Mouse (Mus musculus): ENCODE results near the gene Tshb. TPM values are rescaled to one million over a fixed set of nuclear protein-coding genes. Genes with fewer than 3 reads are reported as not detected.

The Tshb gene
- polyA plus RNA-seq, 1 experiment: not detected

- no peak overlapping the region for H3K4me3 ChIP-seq
- H3ac ChIP-seq (ENCODE audit: control insufficient read depth, insufficient read length): no peak overlapping the region
- no peaks in the 10 kb centered on the region for H3K36me3 ChIP-seq (ENCODE audit: control insufficient read depth, insufficient read depth)
- TF ChIP-seq MYOG (IDR thresholded peaks at IDR 0.05; ENCODE audit: control insufficient read depth in 1 of 3, insufficient read depth in 1 of 3, insufficient read length in 2 of 3, low read depth in 2 of 3): no peak
- H3K4me2 ChIP-seq (ENCODE audit: low read depth): peak overlapping the region; percentile 20
- no peaks in the 10 kb centered on the region for H3K79me2 ChIP-seq (ENCODE audit: control insufficient read depth, insufficient read depth)
- no peaks in the 10 kb centered on the region for H3K27me3 ChIP-seq (ENCODE audit: control insufficient read depth, insufficient read depth, insufficient read length)
Observed at GRCm38 (mm10) chr3:102748038-102748437, 34.5 kb downstream of the Tshb start.

- no peaks in the 10 kb centered on the region for H3K79me2 ChIP-seq (ENCODE audit: control insufficient read depth, insufficient read depth)
- H3K36me3 ChIP-seq (ENCODE audit: control insufficient read depth, insufficient read depth): no peaks in the 10 kb centered on the region
- no peaks in the 10 kb centered on the region for H3K27me3 ChIP-seq (ENCODE audit: control insufficient read depth, insufficient read depth, insufficient read length)
- H3ac ChIP-seq (ENCODE audit: control insufficient read depth, insufficient read length): no peak overlapping the region
- H3K4me3 ChIP-seq: no peak overlapping the region
- peak overlapping the region; percentile 1 for H3K4me2 ChIP-seq (ENCODE audit: low read depth)
- no peak for TF ChIP-seq TCF3 (IDR thresholded peaks at IDR 0.05; ENCODE audit: insufficient read length, low read depth)
- TF ChIP-seq MYOD1 (IDR thresholded peaks at IDR 0.05; ENCODE audit: control insufficient read depth in 1 of 3, insufficient read length in 2 of 3, low read depth in 2 of 3): no peak
- TF ChIP-seq USF1 (IDR thresholded peaks at IDR 0.05; ENCODE audit: low read depth): no peak
- no peak for TF ChIP-seq E2F4 (IDR thresholded peaks at IDR 0.05; ENCODE audit: insufficient read depth)
- TF ChIP-seq TCF12 (IDR thresholded peaks at IDR 0.05; ENCODE audit: insufficient read depth, poor library complexity, severe bottlenecking): no peak
- TF ChIP-seq REST (IDR thresholded peaks at IDR 0.05; ENCODE audit: insufficient read depth, insufficient read length): no peak
- no peak for TF ChIP-seq CEBPB (IDR thresholded peaks at IDR 0.05; ENCODE audit: insufficient read depth, poor library complexity, severe bottlenecking)
- TF ChIP-seq POLR2AphosphoS2 (IDR thresholded peaks at IDR 0.05; ENCODE audit: insufficient read length, low read depth): no peak
- TF ChIP-seq POLR2A (IDR thresholded peaks at IDR 0.05; ENCODE audit: insufficient read length, low read depth): no peak
- no peak for TF ChIP-seq MYOG (IDR thresholded peaks at IDR 0.05; ENCODE audit: control insufficient read depth in 1 of 3, insufficient read depth in 1 of 3, insufficient read length in 2 of 3, low read depth in 2 of 3)
- no peak for TF ChIP-seq SRF (IDR thresholded peaks at IDR 0.05; ENCODE audit: control insufficient read depth, insufficient read length, low read depth)
- no peak for TF ChIP-seq MAX (IDR thresholded peaks at IDR 0.05; ENCODE audit: low read depth)
Observed at GRCm38 (mm10) chr3:102746174-102746573, 36.3 kb downstream of the Tshb start.

GRCm38 (mm10) chr3:102744657-102745056, 37.9 kb downstream of the Tshb start:
- Histone ChIP-seq H3K4me3 (no peak overlapping the region), H3K4me2 (ENCODE audit: low read depth) (no peak overlapping the region), H3K27me3 (ENCODE audit: control insufficient read depth, insufficient read depth, insufficient read length) (no peaks in the 10 kb centered on the region), H3K36me3 (ENCODE audit: control insufficient read depth, insufficient read depth) (no peaks in the 10 kb centered on the region), H3ac (ENCODE audit: control insufficient read depth, insufficient read length) (no peak overlapping the region), H3K79me2 (ENCODE audit: control insufficient read depth, insufficient read depth) (no peaks in the 10 kb centered on the region)
- no peak for TF ChIP-seq MYOG (IDR thresholded peaks at IDR 0.05; ENCODE audit: control insufficient read depth in 1 of 3, insufficient read depth in 1 of 3, insufficient read length in 2 of 3, low read depth in 2 of 3)
- TF ChIP-seq USF1 (IDR thresholded peaks at IDR 0.05; ENCODE audit: low read depth): no peak
- no peak for TF ChIP-seq CEBPB (IDR thresholded peaks at IDR 0.05; ENCODE audit: insufficient read depth, poor library complexity, severe bottlenecking)
- TF ChIP-seq POLR2A (IDR thresholded peaks at IDR 0.05; ENCODE audit: insufficient read length, low read depth): no peak
- TF ChIP-seq MYOD1 (IDR thresholded peaks at IDR 0.05; ENCODE audit: control insufficient read depth in 1 of 3, insufficient read length in 2 of 3, low read depth in 2 of 3): no peak
- no peak for TF ChIP-seq REST (IDR thresholded peaks at IDR 0.05; ENCODE audit: insufficient read depth, insufficient read length)
- no peak for TF ChIP-seq TCF12 (IDR thresholded peaks at IDR 0.05; ENCODE audit: insufficient read depth, poor library complexity, severe bottlenecking)
- TF ChIP-seq POLR2AphosphoS2 (IDR thresholded peaks at IDR 0.05; ENCODE audit: insufficient read length, low read depth): no peak
- TF ChIP-seq E2F4 (IDR thresholded peaks at IDR 0.05; ENCODE audit: insufficient read depth): no peak
- no peak for TF ChIP-seq MAX (IDR thresholded peaks at IDR 0.05; ENCODE audit: low read depth)
- TF ChIP-seq SRF (IDR thresholded peaks at IDR 0.05; ENCODE audit: control insufficient read depth, insufficient read length, low read depth): no peak
- no peak for TF ChIP-seq TCF3 (IDR thresholded peaks at IDR 0.05; ENCODE audit: insufficient read length, low read depth)

DNA sequence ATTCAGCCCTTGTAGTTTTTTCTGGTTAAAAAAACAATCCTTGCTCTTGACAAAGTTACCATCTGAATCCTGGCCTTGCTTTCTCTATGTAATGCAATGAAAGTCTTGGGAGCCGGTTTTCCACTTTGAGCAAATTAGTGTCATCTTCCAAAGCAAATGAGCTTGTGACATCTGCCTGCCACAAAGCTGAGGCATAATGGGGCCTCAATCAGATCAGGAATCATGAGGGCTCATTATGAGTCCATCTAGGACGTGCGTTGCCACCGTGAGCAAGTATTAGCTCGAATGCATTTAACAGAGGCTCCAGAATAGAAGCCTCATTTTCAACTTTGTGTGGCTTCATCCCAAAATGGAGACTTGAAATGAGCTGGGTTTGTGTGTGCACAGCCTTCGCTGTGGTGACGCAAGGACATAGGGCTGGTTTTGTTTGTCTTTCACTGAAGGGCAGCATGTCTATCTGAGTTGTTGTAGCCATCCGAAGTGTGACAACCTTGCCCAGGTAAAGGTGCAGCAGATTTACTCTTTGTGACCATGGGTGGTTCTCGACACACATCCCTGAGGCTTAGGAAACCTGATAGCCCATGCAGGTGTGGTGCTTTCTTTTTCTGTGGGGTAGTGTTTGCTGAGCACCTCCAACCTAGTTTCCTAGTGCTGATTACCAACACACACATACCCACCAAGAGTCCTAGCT, 38.6 kb downstream of the Tshb start:
- H3K4me3 ChIP-seq: no peak overlapping the region
- TF ChIP-seq USF1 (IDR thresholded peaks at IDR 0.05; ENCODE audit: low read depth): no peak
- no peak for TF ChIP-seq MAX (IDR thresholded peaks at IDR 0.05; ENCODE audit: low read depth)
- no peak for TF ChIP-seq REST (IDR thresholded peaks at IDR 0.05; ENCODE audit: insufficient read depth, insufficient read length)
- no peak for TF ChIP-seq MYOG (IDR thresholded peaks at IDR 0.05; ENCODE audit: control insufficient read depth in 1 of 3, insufficient read depth in 1 of 3, insufficient read length in 2 of 3, low read depth in 2 of 3)
- no peak for TF ChIP-seq TCF3 (IDR thresholded peaks at IDR 0.05; ENCODE audit: insufficient read length, low read depth)
- TF ChIP-seq POLR2AphosphoS2 (IDR thresholded peaks at IDR 0.05; ENCODE audit: insufficient read length, low read depth): no peak
- TF ChIP-seq CEBPB (IDR thresholded peaks at IDR 0.05; ENCODE audit: insufficient read depth, poor library complexity, severe bottlenecking): no peak
- TF ChIP-seq TCF12 (IDR thresholded peaks at IDR 0.05; ENCODE audit: insufficient read depth, poor library complexity, severe bottlenecking): no peak
- no peak for TF ChIP-seq E2F4 (IDR thresholded peaks at IDR 0.05; ENCODE audit: insufficient read depth)
- no peak for TF ChIP-seq SRF (IDR thresholded peaks at IDR 0.05; ENCODE audit: control insufficient read depth, insufficient read length, low read depth)
- no peak for TF ChIP-seq POLR2A (IDR thresholded peaks at IDR 0.05; ENCODE audit: insufficient read length, low read depth)
- no peak for TF ChIP-seq MYOD1 (IDR thresholded peaks at IDR 0.05; ENCODE audit: control insufficient read depth in 1 of 3, insufficient read length in 2 of 3, low read depth in 2 of 3)

More for the DNA sequence above, 38.6 kb downstream of the Tshb start:
- Histone ChIP-seq H3K79me2 (ENCODE audit: control insufficient read depth, insufficient read depth) (no peaks in the 10 kb centered on the region), H3K36me3 (ENCODE audit: control insufficient read depth, insufficient read depth) (no peaks in the 10 kb centered on the region), H3K27me3 (ENCODE audit: control insufficient read depth, insufficient read depth, insufficient read length) (no peaks in the 10 kb centered on the region), H3K4me2 (ENCODE audit: low read depth) (no peak overlapping the region), H3ac (ENCODE audit: control insufficient read depth, insufficient read length) (no peak overlapping the region)

Data from myocyte (in vitro differentiated cells).